Mouse (Mus musculus) right cerebral cortex, adult 2 months (tissue): ENCODE data around the gene Il17rd.

Experiments
- DNase-seq, 2 experiments: peaks; one replicate each; pipeline ENCODE4 v3.0.0; 2021 to 2022; ENCODE audit warnings: low spot score in 2 of 2

The Il17rd gene

GRCm38 (mm10) chr14:27044967-27045361 is 6.2 kb downstream of the Il17rd start:
- DNase-seq: no peak

- no peak for DNase-seq
Measured at GRCm38 (mm10) chr14:27048231-27048956, 9.7 kb downstream of the Il17rd start.

- no peak for DNase-seq
Measured at GRCm38 (mm10) chr14:27050043-27050442, 11.3 kb downstream of the Il17rd start.

- DNase-seq: no peak
Measured at GRCm38 (mm10) chr14:27050560-27051510, 12.1 kb downstream of the Il17rd start.

GRCm38 (mm10) chr14:27051511-27051895 is 12.8 kb downstream of the Il17rd start:
- no peak for DNase-seq

- no peak for DNase-seq
Measured at GRCm38 (mm10) chr14:27058535-27059223, 19.9 kb downstream of the Il17rd start.

- no peak for DNase-seq
Measured at GRCm38 (mm10) chr14:27059224-27059558, 20.4 kb downstream of the Il17rd start.

- no peak for DNase-seq
Measured at GRCm38 (mm10) chr14:27063338-27063737, 24.6 kb downstream of the Il17rd start.

GRCm38 (mm10) chr14:27066171-27066929 is 27.6 kb downstream of the Il17rd start:
- no peak for DNase-seq

GRCm38 (mm10) chr14:27067866-27068271 is 29.1 kb downstream of the Il17rd start:
- no peak for DNase-seq

- no peak for DNase-seq
Measured at GRCm38 (mm10) chr14:27069434-27070097, 30.8 kb downstream of the Il17rd start.

- no peak for DNase-seq
Measured at GRCm38 (mm10) chr14:27070128-27070527, 31.4 kb downstream of the Il17rd start.

GRCm38 (mm10) chr14:27070758-27071157 is 32.0 kb downstream of the Il17rd start:
- no peak for DNase-seq

GRCm38 (mm10) chr14:27071985-27072384 is 33.2 kb downstream of the Il17rd start:
- no peak for DNase-seq

GRCm38 (mm10) chr14:27075084-27075483 is 36.3 kb downstream of the Il17rd start:
- DNase-seq: no peak

- DNase-seq: no peak
Measured at GRCm38 (mm10) chr14:27075909-27076521, 37.3 kb downstream of the Il17rd start.

GRCm38 (mm10) chr14:27076522-27076920 is 37.8 kb downstream of the Il17rd start:
- DNase-seq: no peak

- peak; percentile 24 to 46 for DNase-seq
Measured at GRCm38 (mm10) chr14:27081536-27082275, 43.0 kb downstream of the Il17rd start.

GRCm38 (mm10) chr14:27085471-27085870 is 46.7 kb downstream of the Il17rd start:
- DNase-seq: no peak

GRCm38 (mm10) chr14:27085999-27086398 is 47.3 kb downstream of the Il17rd start:
- DNase-seq: no peak
